Mouse (Mus musculus): ENCODE measurements around the gene Mrpl36.

Gene Mrpl36

GRCm38 (mm10) chr13:73327827-73328698 is at the start of gene Mrpl36, which contains the start of gene Ndufs6:
Mrpl36 (plus strand) TSS chr13:73328513.
Ndufs6 (minus strand) TSS chr13:73328542.
- peak; percentile 91 to 92 for DNase-seq

- no peak for DNase-seq
These were observed 49.1 kb upstream of the Mrpl36 start for GRCm38 (mm10) chr13:73279196-73279595.

- DNase-seq, result no peak
These were observed 45.9 kb upstream of the Mrpl36 start for GRCm38 (mm10) chr13:73282407-73282806.

GRCm38 (mm10) chr13:73283534-73283933 is 44.8 kb upstream of the Mrpl36 start:
- DNase-seq, result no peak

- DNase-seq, result no peak
These were observed 38.1 kb upstream of the Mrpl36 start for GRCm38 (mm10) chr13:73290206-73290605.

- no peak for DNase-seq
These were observed 37.2 kb upstream of the Mrpl36 start for GRCm38 (mm10) chr13:73291102-73291501.

GRCm38 (mm10) chr13:73298717-73299116 is 29.6 kb upstream of the Mrpl36 start:
- no peak for DNase-seq

GRCm38 (mm10) chr13:73299322-73299721 is 29.0 kb upstream of the Mrpl36 start:
- no peak for DNase-seq

- DNase-seq, result no peak
These were observed 23.6 kb upstream of the Mrpl36 start for GRCm38 (mm10) chr13:73304729-73305128.

GRCm38 (mm10) chr13:73305398-73306084 is 22.8 kb upstream of the Mrpl36 start:
- DNase-seq, result no peak

- DNase-seq, result no peak
These were observed 22.3 kb upstream of the Mrpl36 start for GRCm38 (mm10) chr13:73306085-73306410.

GRCm38 (mm10) chr13:73306430-73306829 is 21.9 kb upstream of the Mrpl36 start:
- no peak for DNase-seq

- peak; percentile 17 to 21 for DNase-seq
These were observed 18.0 kb upstream of the Mrpl36 start for GRCm38 (mm10) chr13:73310183-73310929.

- no peak for DNase-seq
These were observed 8.3 kb upstream of the Mrpl36 start for GRCm38 (mm10) chr13:73320048-73320447.

- no peak for DNase-seq
These were observed 5.7 kb upstream of the Mrpl36 start for GRCm38 (mm10) chr13:73322626-73323025.

- no peak for DNase-seq
These were observed 4.9 kb upstream of the Mrpl36 start for GRCm38 (mm10) chr13:73323406-73323805.

GRCm38 (mm10) chr13:73330844-73331501 is 2.7 kb downstream of the Mrpl36 start:
- peak; percentile 89 to 92 for DNase-seq

GRCm38 (mm10) chr13:73331736-73332135 is 3.4 kb downstream of the Mrpl36 start:
- DNase-seq, result no peak

GRCm38 (mm10) chr13:73336753-73337152 is 8.4 kb downstream of the Mrpl36 start:
- no peak for DNase-seq

GRCm38 (mm10) chr13:73345102-73345890 is 17.0 kb downstream of the Mrpl36 start:
- DNase-seq, result no peak

- no peak for DNase-seq
These were observed 17.8 kb downstream of the Mrpl36 start for GRCm38 (mm10) chr13:73346131-73346530.

- DNase-seq, result no peak
These were observed 18.4 kb downstream of the Mrpl36 start for GRCm38 (mm10) chr13:73346743-73347142.
